23 mouse cellular contexts compared by ENCODE assay signal in genomic region chr11:35832139-35832538, GRCm38 (mm10). TPM values are rescaled to one million over a fixed set of nuclear protein-coding genes. Genes with fewer than 3 reads are reported as not detected.
A peak's percentile ranks its signal among the peaks of the same experiment; 100 is the strongest.
DNase-seq lines count a peak whose midpoint lies in the region; ATAC-seq and TF ChIP-seq lines count a peak whose summit lies in the region.
"Had no signal": no experiment of that assay in that cellular context is flagged by ENCODE, and none has a peak within 500 bp of the region (broad histone marks: within the 10 kb centered on the region; RNA-seq: fewer than 3 reads in every experiment).

No protein-coding gene starts in this region.

- peaks cover 41% of the 10 kb centered on the region for H3K79me2 ChIP-seq in MEL (ENCODE audit: control insufficient read depth, insufficient read depth, low read length, poor library complexity)

- peak overlapping the region; percentile 86 for H3K9ac ChIP-seq in MEL (ENCODE audit: control insufficient read depth, low read depth, low read length, poor library complexity, severe bottlenecking)
- no peak overlapping the region for H3K9ac ChIP-seq in liver, postnatal 0 days (replicated peaks)
- H3K9ac ChIP-seq in midbrain, embryonic 13.5 days (replicated peaks), result no peak overlapping the region
- H3K9ac ChIP-seq: hindbrain, embryonic 14.5 days; limb, embryonic 15.5 days; neural tube, embryonic 13.5 days had no signal

- ATAC-seq in liver, postnatal 0 days, result no peak
- no peak for ATAC-seq in midbrain, embryonic 13.5 days
- no peak for ATAC-seq in CD4-positive, CD25-positive, alpha-beta regulatory T cell, adult 4 months
- ATAC-seq: forebrain, embryonic 16.5 days had no signal

- peaks cover 18% of the 10 kb centered on the region for H3K4me1 ChIP-seq in heart, embryonic 10.5 days
- peaks cover 10 to 15% of the 10 kb centered on the region in 2 experiments for H3K4me1 ChIP-seq in MEL (ENCODE audit: control insufficient read depth in 1 of 2, insufficient read depth in 2 of 2, low read length in 2 of 2)
- peaks cover 7% of the 10 kb centered on the region for H3K4me1 ChIP-seq in liver, postnatal 0 days (ENCODE audit: insufficient read depth)
- peaks cover 19% of the 10 kb centered on the region for H3K4me1 ChIP-seq in midbrain, embryonic 13.5 days (replicated peaks)

- H3K27ac ChIP-seq in heart, embryonic 10.5 days, result no peak overlapping the region
- peak overlapping the region; percentile 64 for H3K27ac ChIP-seq in MEL (ENCODE audit: control insufficient read depth, low read depth, low read length)
- H3K27ac ChIP-seq in liver, postnatal 0 days (ENCODE audit: low read depth), result 0 out of 2 replicates have a peak overlapping the region, but pooled peaks have one; percentile 35
- no peak overlapping the region for H3K27ac ChIP-seq in midbrain, embryonic 13.5 days
- H3K27ac ChIP-seq: hindbrain, embryonic 14.5 days; limb, embryonic 15.5 days; neural tube, embryonic 13.5 days had no signal

- 43% methylated on average over 4 of the region's 4 CpGs for WGBS in heart, embryonic 10.5 days
- WGBS in liver, postnatal 0 days (ENCODE audit: insufficient replicate concordance), result 61% methylated on average over 4 of the region's 4 CpGs
- WGBS in midbrain, embryonic 13.5 days, result 88% methylated on average over 4 of the region's 4 CpGs

- TF ChIP-seq CTCF in MEL (IDR thresholded peaks at IDR 0.05 in 2 of 3, conservative IDR thresholded peaks at IDR 0.05 in 1 of 3; ENCODE audit: control insufficient read depth in 1 of 3, insufficient read depth in 1 of 3, low read depth in 2 of 3, low read length in 3 of 3, poor library complexity in 1 of 3, severe bottlenecking in 1 of 3), result no peak
- no peak for TF ChIP-seq CTCF in liver, postnatal 0 days (IDR thresholded peaks at IDR 0.05; ENCODE audit: low read depth)

- no peaks in the 10 kb centered on the region for H3K9me3 ChIP-seq in heart, embryonic 10.5 days
- H3K9me3 ChIP-seq in MEL (replicated peaks; ENCODE audit: insufficient read depth, low read length), result no peaks in the 10 kb centered on the region
- no peaks in the 10 kb centered on the region for H3K9me3 ChIP-seq in liver, postnatal 0 days (ENCODE audit: low read length)
- no peaks in the 10 kb centered on the region for H3K9me3 ChIP-seq in midbrain, embryonic 13.5 days
- H3K9me3 ChIP-seq: limb, embryonic 15.5 days; neural tube, embryonic 13.5 days had no signal

- H3K27me3 ChIP-seq in heart, embryonic 10.5 days (ENCODE audit: insufficient read depth, poor library complexity, severe bottlenecking), result no peaks in the 10 kb centered on the region
- H3K27me3 ChIP-seq in MEL (ENCODE audit: control insufficient read depth in 1 of 2, insufficient read depth in 2 of 2, low read length in 2 of 2), result no peaks in the 10 kb centered on the region
- no peaks in the 10 kb centered on the region for H3K27me3 ChIP-seq in liver, postnatal 0 days (ENCODE audit: insufficient read depth, low read length)
- no peaks in the 10 kb centered on the region for H3K27me3 ChIP-seq in midbrain, embryonic 13.5 days
- H3K27me3 ChIP-seq: limb, embryonic 15.5 days; neural tube, embryonic 13.5 days had no signal

- TF ChIP-seq POLR2A in MEL (IDR thresholded peaks at IDR 0.05; ENCODE audit: control insufficient read depth in 1 of 2, insufficient read depth in 1 of 2, low read depth in 1 of 2, low read length in 2 of 2, poor library complexity in 1 of 2), result no peak

- DNase-seq in heart, embryonic 10.5 days (ENCODE audit: low spot score), result peak; percentile 74
- DNase-seq in heart, adult 8-10 months (ENCODE audit: low spot score), result no peak
- peak; percentile 90 for DNase-seq in MEL (ENCODE audit: low read depth, low spot score)
- DNase-seq in gonadal fat pad, adult 2 months (ENCODE audit: low read depth), result peak; percentile 52
- no peak for DNase-seq in liver, postnatal 0 days
- no peak for DNase-seq in urinary bladder, postnatal 25 days (ENCODE audit: low spot score)
- DNase-seq: cerebellum, adult 11 months; cerebellum, postnatal 14 days; heart, adult 18-20 months; heart, postnatal 14 days; kidney, adult 11 months; kidney, postnatal 14 days; right cerebral cortex, postnatal 14 days; thymus, postnatal 4 days had no signal

- peak; percentile 79 for TF ChIP-seq EP300 in MEL (IDR thresholded peaks at IDR 0.05; ENCODE audit: low read depth in 1 of 2, low read length in 2 of 2)
- no peak for TF ChIP-seq EP300 in liver, postnatal 0 days (IDR thresholded peaks at IDR 0.05; ENCODE audit: low read depth)

- peaks cover 51% of the 10 kb centered on the region for H3K36me3 ChIP-seq in heart, embryonic 10.5 days
- peaks cover 26 to 45% of the 10 kb centered on the region in 2 experiments for H3K36me3 ChIP-seq in MEL (ENCODE audit: control insufficient read depth in 1 of 2, insufficient read depth in 2 of 2, low read length in 2 of 2)
- peaks cover 42% of the 10 kb centered on the region for H3K36me3 ChIP-seq in liver, postnatal 0 days (replicated peaks; ENCODE audit: insufficient read depth, low read length)
- H3K36me3 ChIP-seq in midbrain, embryonic 13.5 days, result peaks cover 41% of the 10 kb centered on the region

- TF ChIP-seq RAD21 in MEL (IDR thresholded peaks at IDR 0.05; ENCODE audit: low read depth, low read length), result no peak

- no peak overlapping the region for H3K4me3 ChIP-seq in heart, embryonic 10.5 days
- peak overlapping the region; percentile 12 to 99 for H3K4me3 ChIP-seq in MEL (ENCODE audit: control insufficient read depth in 1 of 2, insufficient read depth in 1 of 2, low read depth in 2 of 2, low read length in 2 of 2)
- H3K4me3 ChIP-seq in liver, postnatal 0 days (ENCODE audit: low read depth, low read length), result no peak overlapping the region
- no peak overlapping the region for H3K4me3 ChIP-seq in midbrain, embryonic 13.5 days (replicated peaks)
- H3K4me3 ChIP-seq: limb, embryonic 15.5 days; neural tube, embryonic 13.5 days had no signal

- H3K4me2 ChIP-seq in liver, postnatal 0 days (ENCODE audit: low read depth, low read length), result no peak overlapping the region
- H3K4me2 ChIP-seq in midbrain, embryonic 13.5 days (replicated peaks), result no peak overlapping the region
- H3K4me2 ChIP-seq: hindbrain, embryonic 14.5 days; limb, embryonic 15.5 days; neural tube, embryonic 13.5 days had no signal

TF ChIP-seq in MEL, 35 proteins besides CTCF, POLR2A, EP300 and RAD21 (continues in another document):
- no peak for TF ChIP-seq JUND (IDR thresholded peaks at IDR 0.05; ENCODE audit: low read depth, low read length)
- TF ChIP-seq GABPA (IDR thresholded peaks at IDR 0.05; ENCODE audit: low read depth, low read length), result no peak
- TF ChIP-seq ZKSCAN1 (IDR thresholded peaks at IDR 0.05; ENCODE audit: low read depth, low read length), result no peak
- TF ChIP-seq USF2 (IDR thresholded peaks at IDR 0.05; ENCODE audit: borderline replicate concordance in 1 of 2, insufficient read depth in 1 of 2, low read depth in 1 of 2, low read length in 2 of 2), result no peak
- TF ChIP-seq ZNF384 (IDR thresholded peaks at IDR 0.05; ENCODE audit: low read depth, low read length), result no peak
- peak; percentile 81 for TF ChIP-seq TAL1 (IDR thresholded peaks at IDR 0.05; ENCODE audit: low read length)
- TF ChIP-seq E2F4 (IDR thresholded peaks at IDR 0.05; ENCODE audit: borderline replicate concordance, low read depth, low read length), result no peak
- TF ChIP-seq SIN3A (IDR thresholded peaks at IDR 0.05; ENCODE audit: low read length), result peak; percentile 87; the same call in 1 of the 2 replicates
- TF ChIP-seq MXI1 (IDR thresholded peaks at IDR 0.05; ENCODE audit: low read depth, low read length), result peak; percentile 82
- no peak for TF ChIP-seq ZC3H11A (IDR thresholded peaks at IDR 0.05; ENCODE audit: low read depth, low read length)
- 0 out of 2 replicates have a peak, but pooled peaks have one; percentile 51 for TF ChIP-seq HCFC1 (IDR thresholded peaks at IDR 0.05; ENCODE audit: low read depth, low read length)
- TF ChIP-seq MYB (IDR thresholded peaks at IDR 0.05; ENCODE audit: low read depth, low read length), result no peak
- 0 out of 2 replicates have a peak, but pooled peaks have one; percentile 17 for TF ChIP-seq BHLHE40 (IDR thresholded peaks at IDR 0.05; ENCODE audit: borderline replicate concordance, low read depth, low read length)
- TF ChIP-seq POLR2AphosphoS5 (IDR thresholded peaks at IDR 0.05; ENCODE audit: borderline replicate concordance, low read depth, low read length), result no peak
- TF ChIP-seq USF1 (IDR thresholded peaks at IDR 0.05; ENCODE audit: low read depth, low read length), result 0 out of 2 replicates have a peak, but pooled peaks have one; percentile 20
- TF ChIP-seq UBTF (IDR thresholded peaks at IDR 0.05; ENCODE audit: borderline replicate concordance, insufficient read depth, low read depth, low read length), result no peak
- TF ChIP-seq TBP (IDR thresholded peaks at IDR 0.05; ENCODE audit: low read depth, low read length), result no peak
- peak; percentile 86 for TF ChIP-seq TCF12 (IDR thresholded peaks at IDR 0.05; ENCODE audit: low read depth, low read length)
- TF ChIP-seq ELF1 (IDR thresholded peaks at IDR 0.05; ENCODE audit: low read depth, low read length), result peak; percentile 38; the same call in 1 of the 2 replicates
- no peak for TF ChIP-seq MYC (IDR thresholded peaks at IDR 0.05; ENCODE audit: low read depth, low read length)

RNA-seq across cellular contexts. Expression of gene Rars, which starts 2.2 kb away (rescaled TPM):
- polyA plus RNA-seq in heart, embryonic 10.5 days (2016; fragmentation: Nextera tagmentation; extraction: Ambion mirVana), result 92.6 and 106 TPM in 2 replicates
- 10 to 100 TPM; 33.6 to 36.4 (median 35.1) TPM for total RNA-seq in heart, adult 8-10 months (2022)
- total RNA-seq in MEL (2012; rRNA removed), result 251 and 268 TPM in 2 replicates
- 100 to 1,000 TPM; 193 to 396 TPM for polyA plus RNA-seq in MEL (2012; ENCODE audit: insufficient read depth in 1 of 2, insufficient read length in 2 of 2, low read depth in 1 of 2, low replicate concordance in 2 of 2, missing spikeins in 1 of 2)
- 21.4 and 21.9 TPM in 2 replicates for polyA plus RNA-seq in gonadal fat pad, adult 2 months (2012; rRNA removed)
- 26.9 and 28.3 TPM in 2 replicates for polyA plus RNA-seq in liver, postnatal 0 days (2015; fragmentation: Nextera tagmentation; extraction: Ambion mirVana)
- 74.0 and 80.0 TPM in 2 replicates for polyA plus RNA-seq in midbrain, embryonic 13.5 days (2015; fragmentation: Nextera tagmentation; extraction: Ambion mirVana)
- 10 to 100 TPM; 68.2 to 75.9 TPM for polyA plus RNA-seq in CD4-positive, CD25-positive, alpha-beta regulatory T cell, adult 4 months (2017; shearing (Covaris generic))

RNA-seq across cellular contexts. Expression of gene Fbll1, which starts 33.5 kb away (rescaled TPM):
- not detected in 2 replicates for polyA plus RNA-seq in heart, embryonic 10.5 days (2016; fragmentation: Nextera tagmentation; extraction: Ambion mirVana)
- not detected for total RNA-seq in heart, adult 8-10 months (2022)
- not detected in 2 replicates for total RNA-seq in MEL (2012; rRNA removed)
- polyA plus RNA-seq in MEL (2012; ENCODE audit: insufficient read depth in 1 of 2, insufficient read length in 2 of 2, low read depth in 1 of 2, low replicate concordance in 2 of 2, missing spikeins in 1 of 2), result not detected
- 0.10 TPM in 1 of 2 replicates, not detected in the other for polyA plus RNA-seq in gonadal fat pad, adult 2 months (2012; rRNA removed)
- polyA plus RNA-seq in liver, postnatal 0 days (2015; fragmentation: Nextera tagmentation; extraction: Ambion mirVana), result not detected in 2 replicates
- 8.6 and 13.2 TPM in 2 replicates for polyA plus RNA-seq in midbrain, embryonic 13.5 days (2015; fragmentation: Nextera tagmentation; extraction: Ambion mirVana)
- not detected for polyA plus RNA-seq in CD4-positive, CD25-positive, alpha-beta regulatory T cell, adult 4 months (2017; shearing (Covaris generic))
- total RNA-seq: gastrocnemius, adult 18-20 months; heart, adult 18-20 months; heart, postnatal 14 days; megakaryocyte-erythroid progenitor cell, adult 5-6 weeks had no signal
- polyA plus RNA-seq: lung, embryonic 16.5 days had no signal

Comparison
In these comparisons a context has a peak if more than half of its experiments do, and no peak if none do; other contexts are left out.
1. DNase-seq: peak in heart, embryonic 10.5 days (single experiment), MEL (single experiment) and gonadal fat pad, adult 2 months (single experiment); none in heart, adult 8-10 months (single experiment), liver, postnatal 0 days (single experiment) and urinary bladder, postnatal 25 days (single experiment).
2. H3K27ac ChIP-seq: peak in MEL (single experiment) and liver, postnatal 0 days (single experiment); none in heart, embryonic 10.5 days (single experiment) and midbrain, embryonic 13.5 days (single experiment).
3. H3K4me3 ChIP-seq: peak in MEL (2 of 2); none in heart, embryonic 10.5 days (single experiment), liver, postnatal 0 days (single experiment) and midbrain, embryonic 13.5 days (single experiment).